Mouse (Mus musculus): ENCODE measurements around the gene Slc35f2.

Gene Slc35f2

GRCm38 (mm10) chr9:53829081-53829865, 57.9 kb downstream of the Slc35f2 start:
- DNase-seq, result peak; percentile 58

GRCm38 (mm10) chr9:53829866-53830209, 58.5 kb downstream of the Slc35f2 start:
- DNase-seq, result no peak

GRCm38 (mm10) chr9:53835039-53835438, 63.7 kb downstream of the Slc35f2 start:
- no peak for DNase-seq

DNA sequence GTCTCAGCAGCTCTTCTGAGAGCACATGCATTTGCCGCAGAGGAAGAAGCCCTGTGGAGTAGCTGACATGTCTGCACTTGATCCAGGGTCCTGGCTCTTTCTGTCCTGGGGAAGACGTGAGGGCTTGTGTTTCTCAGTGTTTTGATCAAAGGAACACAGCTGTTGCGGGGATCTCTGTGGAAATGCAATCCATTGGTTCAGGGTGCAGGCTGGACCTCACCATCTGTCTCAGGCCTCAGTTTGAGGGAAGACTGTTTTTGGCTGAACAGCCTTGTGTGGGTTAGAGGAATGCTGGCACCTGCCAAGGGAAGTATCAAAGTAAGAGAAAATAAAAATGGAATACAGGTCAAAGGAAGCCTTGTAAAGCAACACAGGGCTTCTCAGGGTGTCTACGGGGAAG, 64.6 kb downstream of the Slc35f2 start:
- DNase-seq, result no peak

GRCm38 (mm10) chr9:53838816-53839215, 67.5 kb downstream of the Slc35f2 start:
- DNase-seq, result no peak

DNA sequence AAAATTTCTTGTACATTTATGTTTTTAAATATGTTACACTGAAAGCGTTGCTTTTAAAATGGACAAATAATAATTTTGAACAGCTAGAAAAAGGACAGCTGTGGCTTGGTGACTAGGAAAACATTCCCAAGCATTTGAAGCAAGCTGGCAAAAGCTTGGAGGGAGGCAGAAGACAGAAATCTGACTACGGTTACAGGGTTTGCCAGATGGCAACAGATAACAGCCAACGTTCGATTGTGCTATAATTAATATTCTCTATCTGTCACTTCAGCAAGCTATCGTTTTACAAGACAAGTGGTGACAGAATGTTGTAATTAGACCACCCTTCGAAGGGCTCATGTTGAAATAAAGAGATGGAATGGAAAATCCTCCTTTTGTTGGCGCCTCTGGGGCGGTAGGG, 77.2 kb downstream of the Slc35f2 start:
- no peak for DNase-seq

GRCm38 (mm10) chr9:53849864-53850263, 78.5 kb downstream of the Slc35f2 start, which contains the start of gene Sln:
Gene Sln, plus strand, starts transcription at chr9:53850164.
- no peak for DNase-seq

GRCm38 (mm10) chr9:53852158-53852557, 80.8 kb downstream of the Slc35f2 start:
- DNase-seq, result peak; percentile 37

DNA sequence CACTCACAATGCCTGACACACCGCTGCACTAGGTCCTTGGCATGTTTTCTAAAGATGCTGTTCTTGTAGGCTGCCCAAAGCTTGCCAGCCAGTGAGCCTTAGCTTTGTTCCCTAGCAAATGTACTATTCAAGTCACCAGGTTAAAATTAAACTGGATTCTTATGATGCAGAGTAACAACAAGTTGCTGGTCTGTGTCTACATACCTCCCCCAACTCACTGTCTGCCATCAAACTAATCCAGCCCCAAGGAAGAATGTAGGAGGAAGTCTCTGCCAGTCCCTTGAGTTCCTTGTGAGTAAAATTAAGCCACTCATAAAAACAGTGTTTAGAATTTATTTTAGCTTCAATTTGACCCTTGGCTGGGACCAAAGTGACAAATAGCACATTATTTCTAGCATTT, 82.3 kb downstream of the Slc35f2 start:
- no peak for DNase-seq

- DNase-seq, result no peak
These were observed 83.2 kb downstream of the Slc35f2 start for GRCm38 (mm10) chr9:53854525-53854924.

DNA sequence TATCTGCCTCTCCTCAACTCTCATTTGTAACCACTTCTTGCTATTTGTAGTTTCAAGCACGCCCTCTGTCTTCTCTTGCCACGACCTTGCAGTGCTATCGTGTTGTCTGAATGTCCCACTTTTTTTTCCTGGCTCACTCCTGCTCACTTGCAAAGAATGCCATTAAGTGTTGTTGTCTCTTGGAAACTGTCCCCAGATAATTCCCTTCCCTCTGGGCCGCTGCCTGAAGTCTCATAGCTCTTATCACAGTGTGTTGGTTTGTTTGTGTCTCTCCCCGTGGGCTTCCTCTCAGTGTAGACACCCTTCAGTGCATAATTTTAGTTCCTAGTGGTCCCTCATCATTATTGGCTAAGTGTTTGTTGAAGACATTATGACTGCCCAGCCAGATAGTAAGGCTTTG, 86.5 kb downstream of the Slc35f2 start:
- DNase-seq, result no peak
